Mouse (Mus musculus) stomach, postnatal 0 days (tissue): ENCODE measurements around the gene Dnajc5. TPM values are rescaled to one million over a fixed set of nuclear protein-coding genes. Genes with fewer than 3 reads are reported as not detected.
A peak's percentile ranks its signal among the peaks of the same experiment; 100 is the strongest.

ENCODE experiments used
- ATAC-seq: fragments of 200-750 bp; cut with Nextera tagmentation; 2 replicates; pipeline ENCODE4 v1.8.0; 2017; ENCODE audit not compliant: low FRiP score, low TSS enrichment
- DNase-seq: peaks from one replicate; pipeline ENCODE4 v3.0.0-alpha.2; 2016; ENCODE audit warnings: low spot score
- H3K27ac ChIP-seq: fragments of 300-500 bp; sonication (generic); replicated peaks from 2 replicates; pipeline ENCODE4 v1.5.1; 2014; ENCODE audit warnings: mild to moderate bottlenecking, control low read depth
- H3K27me3 ChIP-seq: fragments of 300-500 bp; sonication (generic); 2 replicates; pipeline ENCODE4 v1.6.1; 2014; ENCODE audit warnings: low read length; ENCODE audit not compliant: control insufficient read depth, insufficient read depth
- H3K36me3 ChIP-seq: fragments of 300-500 bp; sonication (generic); 2 replicates; pipeline ENCODE4 v1.6.1; 2014; ENCODE audit warnings: low read length, mixed read lengths; ENCODE audit not compliant: control insufficient read depth, insufficient read depth
- H3K4me1 ChIP-seq: fragments of 300-500 bp; sonication (generic); replicated peaks from 2 replicates; pipeline ENCODE4 v1.6.1; 2014; ENCODE audit warnings: antibody characterized with exemption; ENCODE audit not compliant: control insufficient read depth, insufficient read depth
- H3K4me2 ChIP-seq: fragments of 300-500 bp; sonication (generic); replicated peaks from 2 replicates; pipeline ENCODE4 v1.6.1; 2014; ENCODE audit warnings: low read depth, mild to moderate bottlenecking, control low read depth, moderate library complexity
- H3K4me3 ChIP-seq: fragments of 300-500 bp; sonication (generic); 2 replicates; pipeline ENCODE4 v1.5.1; 2014; ENCODE audit warnings: low read depth, low read length, control low read depth
- H3K9ac ChIP-seq: fragments of 300-500 bp; sonication (generic); 2 replicates; pipeline ENCODE4 v1.6.1; 2014; ENCODE audit warnings: mild to moderate bottlenecking, low read length, control low read depth, mixed read lengths
- H3K9me3 ChIP-seq: fragments of 300-500 bp; sonication (generic); 2 replicates; pipeline ENCODE4 v1.6.1; 2016; ENCODE audit warnings: low read length; ENCODE audit not compliant: control insufficient read depth
- CTCF ChIP-seq: IDR thresholded peaks from 2 replicates; pipeline ENCODE4 v1.5.1; 2016; ENCODE audit warnings: antibody characterized with exemption, low read depth, mild to moderate bottlenecking, moderate library complexity
- EP300 ChIP-seq: optimal IDR thresholded peaks from 2 replicates; pipeline ENCODE3; 2016; ENCODE audit warnings: antibody characterized with exemption
- WGBS: fragments of 180-500 bp; shearing (Covaris S2); extraction: QIAGEN DNeasy Blood & Tissue Kit; methylation state at CpG from one replicate; pipeline ENCODE4 v1.1.7; 2014; 5-methylcytosine and 5-hydroxymethylcytosine counted together
- polyA plus RNA-seq: library from polyadenylated mRNA; unstranded; fragments of >200 nt; fragmentation: Nextera tagmentation; extraction: Ambion mirVana; gene quantifications from 2 replicates; pipeline ENCODE4 v1.2.1, GENCODE M21; 2015

Gene Dnajc5
- polyA plus RNA-seq, 1 experiment from 2014 or later, result 52.7 TPM

DNA sequence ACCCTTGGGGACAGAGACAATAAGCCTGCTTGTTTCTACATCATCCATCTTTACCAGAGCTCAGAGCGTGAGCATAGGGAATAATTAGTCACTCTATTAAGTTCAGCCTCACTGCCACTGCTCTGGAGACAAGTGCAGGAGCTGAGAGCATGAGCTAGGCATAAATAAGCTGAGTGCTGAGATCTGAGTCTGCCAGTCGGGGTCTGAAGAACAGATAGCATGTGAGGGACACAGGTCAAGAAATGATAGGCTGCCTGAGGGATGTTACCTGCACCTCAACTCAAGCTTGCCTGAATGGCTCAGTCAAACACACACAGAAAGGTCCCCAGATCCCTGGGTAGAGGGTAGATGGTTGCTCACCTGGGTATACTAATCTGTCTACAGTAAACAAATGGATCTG is 56.8 kb downstream of the Dnajc5 start:
- Histone ChIP-seq H3K9ac (no peak overlapping the region), H3K4me3 (no peak overlapping the region), H3K27ac (no peak overlapping the region), H3K27me3 (no peaks in the 10 kb centered on the region), H3K4me2 (no peak overlapping the region), H3K36me3 (peaks cover 12% of the 10 kb centered on the region; the same call in 1 of the 2 replicates), H3K9me3 (no peaks in the 10 kb centered on the region), H3K4me1 (peaks cover 13% of the 10 kb centered on the region)
- TF ChIP-seq EP300 (no peak), CTCF (no peak)
- 69% methylated on average over 2 of the region's 2 CpGs for WGBS
- DNase-seq, result peak; percentile 7
- ATAC-seq, result no peak

DNA sequence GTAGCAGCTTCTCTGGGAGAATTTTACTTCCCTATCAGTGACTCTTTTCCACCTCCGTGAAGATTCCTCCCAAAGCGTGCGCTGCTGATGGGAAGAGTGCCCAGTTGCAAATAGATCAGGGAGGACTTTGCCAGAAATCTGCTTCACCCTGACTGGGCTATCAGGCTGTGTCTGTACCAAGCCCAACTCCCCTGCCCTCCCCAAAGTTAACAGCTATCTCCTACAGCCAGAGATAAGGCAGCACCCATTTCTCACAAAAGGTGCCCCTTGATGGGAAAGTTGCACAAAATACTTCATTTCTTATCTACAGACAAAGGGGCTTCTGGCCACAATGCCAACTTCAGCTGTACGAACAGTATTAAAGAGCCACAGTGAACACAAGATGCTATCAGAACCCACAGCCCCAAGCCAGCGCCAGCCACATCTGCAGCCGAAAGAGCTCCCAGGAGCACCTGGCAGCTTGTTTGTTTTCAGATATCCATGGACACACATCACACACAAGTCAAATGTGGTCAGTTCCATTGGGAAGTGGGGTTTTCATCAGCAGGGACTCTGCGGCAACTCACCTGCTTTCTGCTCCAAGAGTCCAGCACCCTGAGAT is 57.8 kb downstream of the Dnajc5 start:
- Histone ChIP-seq H3K9ac (no peak overlapping the region), H3K4me2 (no peak overlapping the region), H3K27ac (no peak overlapping the region), H3K4me1 (peaks cover 13% of the 10 kb centered on the region), H3K27me3 (no peaks in the 10 kb centered on the region), H3K9me3 (no peaks in the 10 kb centered on the region), H3K4me3 (no peak overlapping the region), H3K36me3 (peaks cover 4% of the 10 kb centered on the region; the same call in 1 of the 2 replicates)
- 59% methylated on average over 7 of the region's 7 CpGs for WGBS
- ATAC-seq (no peak), DNase-seq (peak; percentile 28)
- no peak for TF ChIP-seq CTCF
- no peak for TF ChIP-seq EP300

DNA sequence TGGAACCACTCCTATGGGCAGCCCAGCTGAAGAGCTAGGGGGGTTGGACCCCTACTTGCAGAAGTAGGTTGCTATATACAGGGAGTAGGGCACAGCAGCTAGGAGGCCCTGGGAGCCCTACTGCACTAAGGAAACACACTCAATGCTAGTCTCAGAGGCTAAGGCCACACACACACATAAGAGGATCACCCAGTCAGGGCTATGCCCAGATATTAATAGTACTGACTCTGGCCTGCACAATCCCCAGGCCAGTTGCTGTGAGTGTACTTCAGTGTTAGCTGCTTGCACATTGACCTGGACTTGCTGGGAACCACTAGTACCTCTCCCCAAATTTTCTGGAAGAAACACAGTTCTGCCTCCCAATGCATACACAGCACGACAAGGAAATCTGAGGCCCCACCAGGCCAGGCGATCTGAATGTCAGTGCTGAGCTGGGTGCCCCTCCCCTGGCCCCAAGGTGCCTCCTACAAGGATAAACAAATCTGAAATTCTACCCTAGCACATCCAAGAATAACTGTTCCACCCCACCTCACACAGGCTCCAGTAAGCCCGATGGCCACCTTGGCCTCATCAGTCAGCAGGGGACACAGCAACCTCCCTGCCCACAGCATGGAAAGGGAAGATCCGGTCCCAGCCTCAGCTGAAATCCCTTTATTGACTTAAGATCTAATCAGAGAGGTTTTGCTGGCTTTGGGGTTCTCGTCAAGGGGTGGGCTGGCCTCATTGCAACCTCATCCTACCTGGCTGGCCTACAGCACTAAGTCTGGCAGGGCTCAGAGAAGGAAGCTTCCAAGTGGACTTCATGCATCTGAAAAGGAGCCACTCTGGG is 58.7 kb downstream of the Dnajc5 start:
- no peak overlapping the region for H3K4me2 ChIP-seq
- peak overlapping the region; percentile 35; the same call in 1 of the 2 replicates for H3K9ac ChIP-seq
- H3K4me1 ChIP-seq, result peaks cover 13% of the 10 kb centered on the region
- no peaks in the 10 kb centered on the region for H3K27me3 ChIP-seq
- ATAC-seq (no peak), DNase-seq (peak; percentile 22)
- no peaks in the 10 kb centered on the region for H3K9me3 ChIP-seq
- no peak overlapping the region for H3K27ac ChIP-seq
- TF ChIP-seq EP300 (no peak), CTCF (no peak)
- no peak overlapping the region for H3K4me3 ChIP-seq
- WGBS, result 11% methylated on average over 5 of the region's 5 CpGs
- H3K36me3 ChIP-seq, result 0 out of 2 replicates have a peak, but pooled peaks cover 2% of the 10 kb centered on the region

DNA sequence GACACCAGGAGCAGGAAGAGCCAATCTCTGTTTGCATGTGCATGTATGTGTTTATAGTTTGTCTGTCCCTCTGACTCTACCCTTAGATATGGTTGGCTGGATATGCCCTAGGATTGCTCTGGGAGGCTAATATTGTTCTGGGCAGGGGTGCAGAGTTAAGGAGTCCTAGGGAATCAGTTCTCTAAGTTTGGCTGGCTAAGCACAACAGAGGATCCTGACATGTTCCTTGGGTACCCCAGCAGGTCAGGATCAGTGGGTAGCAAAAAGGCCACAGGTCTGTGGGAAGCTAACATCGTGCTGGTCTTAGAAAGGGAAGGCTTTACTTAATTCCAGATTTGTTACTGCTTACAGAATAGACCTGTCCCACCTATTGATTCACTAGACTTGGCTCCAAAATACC is 59.4 kb downstream of the Dnajc5 start:
- Histone ChIP-seq H3K4me3 (no peak overlapping the region), H3K27ac (no peak overlapping the region), H3K27me3 (no peaks in the 10 kb centered on the region), H3K4me1 (peaks cover 13% of the 10 kb centered on the region), H3K9ac (0 out of 2 replicates have a peak overlapping the region, but pooled peaks have one; percentile 35), H3K9me3 (no peaks in the 10 kb centered on the region), H3K36me3 (no peaks in the 10 kb centered on the region; the same call in 1 of the 2 replicates), H3K4me2 (no peak overlapping the region)
- WGBS, result 62% methylated on average over 1 of the region's 1 CpGs
- ATAC-seq (no peak), DNase-seq (no peak)
- TF ChIP-seq CTCF (no peak), EP300 (no peak)

DNA sequence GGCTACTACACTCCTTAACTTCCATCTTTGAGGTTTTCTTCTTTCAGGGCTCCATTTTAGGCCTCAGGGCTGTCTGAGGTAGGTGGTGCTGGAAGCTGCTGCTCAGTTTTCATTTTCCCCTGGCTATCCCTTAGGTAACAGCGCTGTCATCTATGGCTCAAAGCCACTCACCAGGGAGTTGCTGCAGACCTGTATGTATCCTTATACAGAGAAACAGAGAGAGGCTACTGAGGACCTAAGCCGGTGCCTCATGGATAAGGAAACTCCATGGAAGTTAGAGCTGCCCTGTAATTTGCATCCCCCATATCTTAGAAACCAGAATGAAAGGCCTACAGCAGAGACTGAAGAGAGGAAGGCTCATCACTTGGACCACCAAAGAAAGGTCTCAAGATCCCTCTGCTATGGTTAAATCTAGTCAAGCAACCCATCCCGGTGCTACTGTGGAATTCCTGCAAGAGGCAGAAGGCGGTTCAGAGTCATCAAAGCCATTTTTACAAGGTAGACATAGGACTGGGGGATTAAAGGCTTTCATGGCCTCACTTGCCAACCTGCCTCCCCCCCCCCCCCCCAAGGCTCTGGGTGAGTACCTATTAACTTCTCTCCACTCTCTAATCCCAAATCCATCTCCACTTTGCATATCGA is 60.0 kb downstream of the Dnajc5 start:
- Histone ChIP-seq H3K27me3 (no peaks in the 10 kb centered on the region), H3K4me3 (peak overlapping the region; percentile 82), H3K36me3 (peaks cover 2% of the 10 kb centered on the region; the same call in 1 of the 2 replicates), H3K4me2 (peak overlapping the region; percentile 86), H3K9me3 (no peaks in the 10 kb centered on the region), H3K27ac (peak overlapping the region; percentile 98), H3K4me1 (peaks cover 13% of the 10 kb centered on the region), H3K9ac (peak overlapping the region; percentile 88)
- no peak for ATAC-seq
- DNase-seq, result no peak
- no peak for TF ChIP-seq EP300
- no peak for TF ChIP-seq CTCF
- WGBS, result 74% methylated on average over 5 of the region's 5 CpGs
